Mouse (Mus musculus): Measurements from ENCODE around the gene Rasgrp1.
A peak's percentile ranks its signal among the peaks of the same experiment; 100 is the strongest.

Rasgrp1 gene

DNA sequence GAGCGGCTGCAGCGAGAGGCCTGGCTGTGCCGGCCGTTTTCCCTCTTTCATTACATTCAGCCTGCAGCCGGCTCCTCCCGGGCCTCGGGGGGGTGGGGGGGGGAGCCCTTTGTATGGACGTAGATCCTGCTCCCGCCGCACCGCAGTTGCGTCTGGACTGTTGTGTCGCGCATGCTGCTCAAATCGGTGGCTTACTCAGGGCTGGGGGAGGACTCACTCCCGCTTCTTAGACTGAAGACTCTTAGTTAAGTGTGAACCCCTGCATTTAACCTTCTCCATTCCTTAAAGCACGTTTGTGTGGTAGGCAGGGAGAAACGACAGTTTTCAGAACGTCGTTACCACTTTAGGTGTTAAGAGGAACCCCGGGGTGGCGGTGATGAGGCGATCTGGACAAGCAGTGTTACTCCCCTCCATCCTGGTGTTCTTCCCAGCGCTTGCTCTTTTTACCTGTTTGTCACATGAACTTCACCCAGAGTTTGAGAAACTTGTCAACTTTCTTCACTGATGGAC lies 92.7 kb downstream of the Rasgrp1 start:
- no peak for DNase-seq (ENCODE audit: low spot score in 2 of 2)

GRCm38 (mm10) chr2:117249255-117250000 lies 93.4 kb downstream of the Rasgrp1 start, which contains the start of gene Fam98b:
Gene Fam98b (plus strand): TSS chr2:117249739.
- peak; percentile 67 to 89 for DNase-seq (ENCODE audit: low spot score in 2 of 2)

DNA sequence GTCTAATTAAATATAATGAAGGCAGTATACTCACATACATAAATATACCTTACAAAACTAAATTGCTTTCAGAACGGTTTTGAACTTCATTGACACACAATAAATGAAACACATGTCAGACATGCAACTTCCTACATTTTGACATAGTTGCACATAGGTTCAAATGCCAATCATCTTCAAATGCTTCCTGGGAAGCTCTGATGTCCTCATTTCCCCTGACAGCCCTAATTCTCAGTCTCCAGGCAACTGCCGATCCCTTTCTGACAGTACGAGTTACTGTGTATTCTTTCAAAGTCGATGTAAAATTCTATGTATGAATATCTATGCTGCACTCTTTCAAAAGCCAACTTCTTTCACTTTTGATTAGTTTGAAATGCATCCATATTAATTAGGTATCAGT lies 100.8 kb downstream of the Rasgrp1 start:
- no peak for DNase-seq (ENCODE audit: low spot score in 2 of 2)

- DNase-seq (ENCODE audit: low spot score in 2 of 2) = peak; percentile 60 to 87
Observed at GRCm38 (mm10) chr2:117231257-117231656, 111.5 kb downstream of the Rasgrp1 start.

DNA sequence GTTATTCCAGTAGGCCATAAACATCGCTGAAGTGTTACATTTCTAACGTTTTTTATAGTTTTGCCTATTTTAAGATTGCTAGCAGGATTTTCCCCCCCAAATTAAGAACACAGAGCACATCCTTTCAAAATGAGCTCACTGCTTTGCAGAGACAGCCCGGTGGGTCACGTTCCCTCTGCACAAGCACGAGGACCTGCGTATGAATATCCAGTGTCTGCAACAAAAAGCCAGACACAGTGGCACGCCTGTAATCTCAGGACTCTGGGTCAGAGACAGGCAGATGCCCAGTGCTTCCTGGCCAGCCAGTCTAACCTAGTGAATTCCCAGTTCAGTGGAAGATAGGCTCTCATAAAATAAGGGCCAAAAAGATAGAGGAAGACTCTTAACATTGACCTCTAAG lies 112.5 kb downstream of the Rasgrp1 start:
- DNase-seq (ENCODE audit: low spot score in 2 of 2) = no peak
